Mouse (Mus musculus) gastrocnemius, adult 2 months (tissue): ENCODE measurements around the gene Galnt10. TPM values are rescaled to one million over a fixed set of nuclear protein-coding genes. Genes with fewer than 3 reads are reported as not detected.

ENCODE experiments used
- DNase-seq: peaks from one replicate; pipeline ENCODE4 v3.0.0; 2022
- H3K27ac ChIP-seq: fragments of 200-600 bp; 2 replicates; pipeline ENCODE4 v1.8.1; 2022; ENCODE audit warnings: mild to moderate bottlenecking
- H3K4me3 ChIP-seq: fragments of 200-600 bp; 2 replicates; pipeline ENCODE4 v1.8.1; 2022; ENCODE audit warnings: mild to moderate bottlenecking, moderate library complexity
- CTCF ChIP-seq: fragments of 200-600 bp; IDR thresholded peaks from 2 replicates; pipeline ENCODE4 v1.8.1; 2022; ENCODE audit warnings: antibody characterized with exemption, mild to moderate bottlenecking, moderate library complexity
- intact Hi-C: fragments of 180-260 bp; cut with DNase I; formaldehyde crosslinking; loops from one replicate; pipeline ENCODE4 v1.15.1; 2025
- total RNA-seq, 2 experiments: library from RNA; stranded (reverse); gene quantifications; 2 replicates each; pipeline ENCODE4 v1.2.3; 2021

Gene Galnt10
- total RNA-seq, 2 experiments from 2014 or later = 5.1 to 6.4 TPM

- TF ChIP-seq CTCF = no peak
- Histone ChIP-seq H3K27ac (no peak overlapping the region), H3K4me3 (no peak overlapping the region)
- no peak for DNase-seq
- intact Hi-C loops = no loop called here
These were observed 128.7 kb downstream of the Galnt10 start for GRCm38 (mm10) chr11:57773936-57774335.

DNA sequence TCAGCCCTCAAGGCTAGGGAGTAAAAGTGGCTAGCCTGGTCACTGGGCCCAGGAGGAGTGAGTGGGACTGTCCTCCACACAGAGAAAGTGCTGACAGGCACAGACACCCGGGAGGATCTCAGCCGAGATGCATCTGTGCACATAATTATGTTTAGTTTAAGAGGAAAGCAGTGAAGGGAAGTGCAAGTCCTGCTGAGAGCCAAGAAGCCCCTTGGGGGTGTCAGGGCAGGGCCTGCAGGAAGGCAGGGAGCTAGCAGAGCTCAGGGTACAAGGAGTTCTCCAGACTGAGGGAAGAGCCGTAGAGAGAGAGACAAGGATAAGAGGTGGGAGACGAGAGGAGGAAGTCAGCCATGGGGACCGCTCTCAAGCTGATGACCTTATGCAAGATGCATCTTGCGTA lies 130.6 kb downstream of the Galnt10 start:
- DNase-seq = no peak
- no peak overlapping the region for H3K4me3 ChIP-seq
- intact Hi-C loops = no loop called here
- TF ChIP-seq CTCF = no peak
- H3K27ac ChIP-seq = peak overlapping the region; percentile 8; the same call in 1 of the 2 replicates

DNA sequence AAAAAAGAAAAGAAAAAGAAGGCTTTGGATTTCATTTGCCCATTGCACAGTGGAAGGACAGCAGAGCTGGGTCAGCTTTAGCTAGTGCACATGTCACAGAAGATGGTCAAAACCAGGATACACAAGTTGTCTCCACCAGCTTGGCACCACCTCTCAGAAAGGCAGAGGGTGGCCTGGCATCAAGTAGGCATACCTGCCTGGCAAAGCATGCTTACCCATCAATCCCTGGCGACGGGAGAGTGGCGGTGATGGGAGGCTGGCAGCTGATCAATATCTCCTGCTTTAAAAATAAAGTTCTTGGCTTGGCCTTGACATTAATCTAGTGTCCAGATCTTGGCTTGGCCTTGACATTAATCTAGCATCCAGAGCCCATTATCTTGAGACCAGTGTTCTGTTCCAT lies 131.3 kb downstream of the Galnt10 start:
- no peak for TF ChIP-seq CTCF
- Histone ChIP-seq H3K27ac (no peak overlapping the region), H3K4me3 (no peak overlapping the region)
- DNase-seq = no peak
- intact Hi-C loops = no loop called here

GRCm38 (mm10) chr11:57778349-57778748 lies 133.1 kb downstream of the Galnt10 start:
- Histone ChIP-seq H3K27ac (no peak overlapping the region), H3K4me3 (no peak overlapping the region)
- TF ChIP-seq CTCF = peak; percentile 94
- intact Hi-C loops = loop anchor here (1.0 kb wide), 2 partner anchors 161 to 229 kb away; no protein-coding TSS in a partner anchor
- DNase-seq = peak; percentile 44

- TF ChIP-seq CTCF = no peak
- no peak overlapping the region for H3K4me3 ChIP-seq
- intact Hi-C loops = no loop called here
- no peak for DNase-seq
- H3K27ac ChIP-seq = no peak overlapping the region
These were observed 134.6 kb downstream of the Galnt10 start for GRCm38 (mm10) chr11:57779824-57780223.

GRCm38 (mm10) chr11:57786616-57787418 lies 141.6 kb downstream of the Galnt10 start:
- peak overlapping the region; percentile 63 for H3K27ac ChIP-seq
- intact Hi-C loops = no loop called here
- peak; percentile 45 for DNase-seq
- peak; percentile 51 for TF ChIP-seq CTCF
- 0 out of 2 replicates have a peak overlapping the region, but pooled peaks have one; percentile 17 for H3K4me3 ChIP-seq

GRCm38 (mm10) chr11:57787913-57788312 lies 142.7 kb downstream of the Galnt10 start:
- intact Hi-C loops = loop anchor here (1.0 kb wide), 1 partner anchor 146 kb away; no protein-coding TSS in a partner anchor
- DNase-seq = peak; percentile 75
- Histone ChIP-seq H3K4me3 (no peak overlapping the region), H3K27ac (no peak overlapping the region)
- TF ChIP-seq CTCF = peak; percentile 89

DNA sequence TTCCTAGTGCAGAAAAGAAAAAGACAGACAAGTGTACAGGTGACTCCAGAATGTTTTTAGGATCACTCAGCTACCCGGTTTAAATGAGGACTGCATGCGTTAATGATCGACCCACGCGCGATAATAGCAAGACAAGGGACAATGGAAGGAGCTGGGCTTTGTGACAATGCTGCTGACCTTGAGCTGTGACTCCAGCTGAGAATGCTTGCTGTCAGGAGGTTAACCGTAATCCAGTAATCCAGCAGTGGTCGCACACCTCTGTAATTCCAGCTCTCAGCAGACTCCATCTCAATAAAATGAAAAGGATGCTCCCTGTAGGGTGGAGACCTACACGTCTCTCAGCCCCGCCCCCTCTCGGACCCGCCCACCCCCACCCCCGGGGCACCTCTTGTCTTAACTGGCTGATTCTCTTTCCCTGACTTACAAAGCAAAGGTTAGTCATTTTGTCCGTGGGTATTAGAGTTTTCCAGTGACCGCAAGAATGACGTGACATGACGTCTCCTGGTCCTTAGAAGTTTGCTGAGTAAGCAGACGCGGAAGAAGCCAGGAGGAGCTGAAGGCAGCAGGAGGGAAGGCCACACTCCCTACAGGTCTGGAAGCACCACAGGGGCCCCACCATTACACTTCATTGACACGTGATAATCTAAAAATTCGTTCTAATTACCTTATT lies 145.8 kb downstream of the Galnt10 start:
- intact Hi-C loops = loop anchor here (10.0 kb wide), 1 partner anchor 274 kb away; no protein-coding TSS in a partner anchor
- Histone ChIP-seq H3K4me3 (no peak overlapping the region), H3K27ac (no peak overlapping the region)
- no peak for TF ChIP-seq CTCF
- no peak for DNase-seq

- intact Hi-C loops = loop anchor here (10.0 kb wide), 1 partner anchor 270 kb away; no protein-coding TSS in a partner anchor
- DNase-seq = no peak
- no peak overlapping the region for H3K27ac ChIP-seq
- TF ChIP-seq CTCF = no peak
- no peak overlapping the region for H3K4me3 ChIP-seq
These were observed 149.8 kb downstream of the Galnt10 start for GRCm38 (mm10) chr11:57795086-57795485.

GRCm38 (mm10) chr11:57797828-57798227 lies 152.6 kb downstream of the Galnt10 start:
- TF ChIP-seq CTCF = no peak

GRCm38 (mm10) chr11:57799456-57799855 lies 154.2 kb downstream of the Galnt10 start:
- no peak for TF ChIP-seq CTCF
- no peak overlapping the region for H3K4me3 ChIP-seq
- intact Hi-C loops = loop anchor here (10.0 kb wide), 1 partner anchor 265 kb away; no protein-coding TSS in a partner anchor
- no peak for DNase-seq
- no peak overlapping the region for H3K27ac ChIP-seq

More at GRCm38 (mm10) chr11:57797828-57798227, 152.6 kb downstream of the Galnt10 start:
- intact Hi-C loops = loop anchor here (10.0 kb wide), 1 partner anchor 267 kb away; no protein-coding TSS in a partner anchor
- H3K4me3 ChIP-seq = no peak overlapping the region
- H3K27ac ChIP-seq = no peak overlapping the region
- DNase-seq = no peak

DNA sequence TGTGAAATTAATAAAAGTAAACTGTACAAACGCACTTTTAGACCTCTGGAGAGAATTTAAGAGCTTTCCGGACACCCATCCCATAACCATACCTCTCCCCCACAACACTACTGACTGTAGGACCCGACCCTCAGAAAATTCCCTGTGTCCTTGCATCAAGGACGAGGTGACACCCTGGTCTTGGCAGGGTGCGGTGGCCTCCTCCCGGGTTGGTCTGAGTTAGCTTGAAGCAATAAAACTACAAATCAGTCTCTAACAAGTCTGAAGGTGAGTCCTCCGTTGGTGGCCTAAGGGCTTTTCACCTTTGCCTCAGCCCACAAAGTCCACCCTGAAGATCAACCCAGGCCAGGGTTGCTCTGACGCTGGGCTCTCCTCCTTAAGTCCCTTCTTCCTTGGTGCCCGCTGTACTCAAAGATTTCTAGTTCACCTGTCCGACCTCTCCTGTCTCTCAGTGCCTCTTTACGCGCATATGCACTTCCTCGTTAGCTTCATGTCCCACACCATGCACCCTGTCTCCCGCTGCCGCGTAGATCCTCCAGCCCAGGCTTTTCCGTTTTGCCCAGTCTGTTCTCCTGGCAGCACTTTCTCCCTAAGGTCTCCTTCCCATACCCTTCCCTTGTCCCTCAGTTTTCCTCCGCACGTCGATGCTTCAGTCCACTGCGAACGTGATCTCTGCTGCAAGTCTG lies 155.2 kb downstream of the Galnt10 start:
- no peak for DNase-seq
- no peak for TF ChIP-seq CTCF
- Histone ChIP-seq H3K4me3 (peak overlapping the region; percentile 86), H3K27ac (peak overlapping the region; percentile 83)
- intact Hi-C loops = no loop called here
